Mouse (Mus musculus) Muller cell, postnatal 12 days (primary cell): ENCODE data around the gene Icam1.

Experiments used
- DNase-seq: peaks from one replicate; pipeline ENCODE4 v3.0.0-alpha.2; 2015; ENCODE audit errors: inconsistent ontology term

Icam1 gene

DNA sequence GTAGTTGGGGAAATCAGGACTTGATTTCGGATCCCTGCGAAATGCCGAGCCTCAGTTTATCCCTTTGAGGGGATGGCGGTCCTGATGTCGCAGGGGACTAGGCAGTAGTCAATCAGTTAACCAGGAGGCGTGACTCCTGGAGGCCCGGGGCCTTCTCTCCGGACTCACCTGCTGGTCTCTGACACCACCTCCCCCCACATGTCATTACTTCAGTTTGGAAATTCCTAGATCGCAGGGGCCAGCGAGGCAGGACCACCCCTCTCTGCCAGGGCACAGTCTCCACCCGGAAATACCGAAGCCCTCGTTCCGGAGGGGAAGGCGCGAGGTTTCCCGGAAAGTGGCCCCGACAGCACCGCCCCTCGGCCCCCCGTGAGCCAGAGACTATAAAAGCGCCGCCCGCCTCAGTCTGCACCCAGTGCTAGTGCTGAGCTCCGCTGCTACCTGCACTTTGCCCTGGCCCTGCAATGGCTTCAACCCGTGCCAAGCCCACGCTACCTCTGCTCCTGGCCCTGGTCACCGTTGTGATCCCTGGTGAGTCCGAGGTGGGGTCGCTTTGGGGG lies at the start of gene Icam1:
TSS of gene Icam1 (plus strand) at position 415 of the 560 bp plus-strand sequence.
- DNase-seq: no peak

DNA sequence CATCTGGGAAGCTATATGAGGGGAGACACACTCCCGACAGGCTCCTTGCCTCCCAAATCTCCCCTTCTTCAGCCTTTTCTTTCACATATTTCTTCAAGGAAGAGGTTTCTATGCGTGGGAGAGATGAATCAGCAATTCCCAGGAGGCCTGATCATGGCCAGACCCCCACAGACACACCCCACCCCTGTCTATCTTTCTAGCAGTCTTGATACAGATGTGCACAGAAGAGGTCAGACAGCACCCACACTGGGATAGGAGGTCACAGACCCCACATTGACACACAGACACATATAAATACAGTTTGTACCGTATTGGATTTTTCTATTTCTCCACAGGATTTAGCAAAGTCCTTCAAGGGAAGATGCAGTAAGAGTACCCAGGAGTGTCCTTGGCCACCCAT lies 49.8 kb upstream of the Icam1 start:
- no peak for DNase-seq

DNA sequence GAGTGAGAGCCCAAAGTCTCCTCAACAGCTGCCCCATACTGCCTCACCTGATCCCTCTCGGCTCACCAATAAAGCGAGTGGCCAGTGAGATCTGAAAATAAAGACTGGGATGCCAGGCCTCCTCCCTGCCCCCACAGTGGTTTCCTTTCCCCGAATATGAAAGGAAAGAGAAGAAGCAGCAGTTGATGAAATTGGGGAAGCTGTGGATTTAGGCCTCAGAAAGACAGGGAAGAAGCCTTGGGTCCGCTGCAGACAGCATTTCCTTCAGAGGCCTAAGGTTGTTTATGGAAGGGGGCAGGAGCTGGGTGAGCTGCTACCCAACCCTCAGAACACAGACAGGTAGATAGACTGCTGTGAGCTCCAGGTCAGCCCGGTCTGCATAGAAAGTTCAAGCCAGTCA lies 49.0 kb upstream of the Icam1 start:
- no peak for DNase-seq

DNA sequence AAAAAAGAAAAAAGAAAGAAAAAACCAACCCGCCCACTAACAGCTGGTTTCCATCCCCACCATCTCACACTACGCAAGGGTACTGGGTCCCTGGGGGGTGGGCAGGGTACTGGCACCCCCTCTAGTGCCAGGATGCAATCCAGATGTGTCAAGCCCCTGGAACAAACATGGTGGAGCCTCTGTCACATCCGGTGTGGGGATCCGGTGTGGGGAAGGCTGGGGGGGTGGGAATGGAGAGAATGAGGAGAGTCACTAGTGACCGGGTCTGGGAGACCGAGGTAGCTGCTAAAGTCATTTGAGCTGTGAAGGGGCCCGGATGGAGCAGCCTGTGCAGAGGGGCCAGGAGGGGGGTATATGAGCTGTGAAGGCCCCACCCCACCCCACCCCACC lies 44.0 kb upstream of the Icam1 start:
- no peak for DNase-seq

DNA sequence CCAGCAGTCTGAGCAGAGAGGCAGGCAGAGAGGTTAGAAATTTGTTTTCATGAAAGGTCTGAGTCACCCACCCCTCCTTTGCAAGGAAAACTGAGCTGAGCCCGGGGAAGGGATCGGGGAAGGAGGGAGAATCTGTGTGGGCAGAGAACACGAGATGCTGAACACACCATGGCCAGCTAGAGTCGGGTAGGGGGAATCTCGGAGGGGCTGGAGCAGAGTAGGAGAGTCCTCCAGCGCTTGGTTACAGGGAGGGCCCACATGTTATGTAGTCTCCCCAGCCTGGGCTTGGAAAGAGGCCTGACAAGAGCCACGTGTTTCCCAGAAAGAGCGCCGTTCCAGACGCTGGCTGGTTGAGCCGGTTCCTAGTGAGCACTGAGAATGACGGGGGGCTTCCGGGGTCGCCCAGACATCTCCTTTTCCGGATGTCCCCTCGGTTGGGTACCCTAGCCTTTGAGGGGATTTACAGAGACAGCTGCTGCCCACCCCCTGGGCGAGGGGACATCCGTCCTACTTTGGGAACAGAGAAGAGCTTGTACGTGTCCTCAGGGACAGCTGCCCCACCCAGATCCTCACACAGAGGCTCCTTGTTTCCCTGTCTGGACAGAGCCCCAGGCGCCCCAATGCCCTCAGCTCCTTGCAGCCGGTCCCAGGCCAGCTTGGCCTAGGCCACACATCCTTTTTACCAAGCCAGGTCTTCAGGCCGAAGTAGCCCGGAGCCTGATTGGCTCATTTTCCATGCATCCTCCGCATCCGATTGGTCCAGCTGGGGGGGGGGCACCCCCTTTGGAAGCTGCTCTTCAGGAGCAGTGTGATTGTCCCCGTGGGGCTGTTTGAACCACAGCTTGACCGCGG lies 43.4 kb upstream of the Icam1 start:
- peak; percentile 91 for DNase-seq

DNA sequence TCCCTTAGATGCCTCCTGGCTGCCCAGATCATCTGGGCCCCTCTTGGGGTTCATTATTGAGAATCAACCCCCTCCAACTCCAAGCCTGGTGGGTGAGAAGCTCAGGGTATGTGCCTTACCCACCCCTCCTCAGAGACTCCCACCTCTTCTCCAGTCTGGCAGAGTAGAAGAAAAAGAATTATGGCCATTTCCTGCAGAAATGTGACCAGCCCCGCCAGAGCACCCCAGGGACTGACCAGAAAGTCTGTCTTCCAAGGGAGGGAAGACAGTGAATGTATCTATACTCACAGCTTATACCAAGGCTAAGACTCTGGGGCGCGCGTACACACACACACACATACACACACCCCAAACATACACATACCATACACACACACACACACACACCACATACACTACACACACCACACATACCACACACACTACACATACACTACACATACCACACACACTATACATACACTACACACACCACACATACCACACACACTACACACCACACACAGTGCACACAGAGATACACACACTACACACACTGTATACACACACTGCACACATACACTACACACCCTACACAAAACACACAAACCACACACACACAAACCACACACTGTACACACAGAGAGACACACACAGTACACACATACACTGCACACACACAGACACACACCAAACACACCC lies 42.6 kb upstream of the Icam1 start:
- DNase-seq: no peak

DNA sequence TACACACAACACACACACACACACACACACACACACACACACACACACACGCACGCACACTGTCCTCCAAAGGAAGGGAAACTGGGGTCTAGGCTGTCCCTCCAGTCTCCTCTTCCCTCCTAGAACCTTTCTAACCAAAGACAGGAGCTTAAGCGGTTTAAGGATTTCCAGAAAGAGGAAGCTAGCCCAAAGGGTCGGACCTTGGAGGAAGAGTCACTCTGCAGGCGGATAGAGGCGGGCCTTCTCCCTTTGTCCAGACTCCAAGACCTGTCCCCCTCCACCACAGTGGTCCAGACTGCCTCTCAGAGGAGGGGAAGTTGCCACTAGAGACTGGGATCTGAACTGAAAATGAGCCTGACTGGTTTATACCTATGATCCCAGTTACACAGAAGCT lies 42.1 kb upstream of the Icam1 start:
- peak; percentile 38 for DNase-seq

DNA sequence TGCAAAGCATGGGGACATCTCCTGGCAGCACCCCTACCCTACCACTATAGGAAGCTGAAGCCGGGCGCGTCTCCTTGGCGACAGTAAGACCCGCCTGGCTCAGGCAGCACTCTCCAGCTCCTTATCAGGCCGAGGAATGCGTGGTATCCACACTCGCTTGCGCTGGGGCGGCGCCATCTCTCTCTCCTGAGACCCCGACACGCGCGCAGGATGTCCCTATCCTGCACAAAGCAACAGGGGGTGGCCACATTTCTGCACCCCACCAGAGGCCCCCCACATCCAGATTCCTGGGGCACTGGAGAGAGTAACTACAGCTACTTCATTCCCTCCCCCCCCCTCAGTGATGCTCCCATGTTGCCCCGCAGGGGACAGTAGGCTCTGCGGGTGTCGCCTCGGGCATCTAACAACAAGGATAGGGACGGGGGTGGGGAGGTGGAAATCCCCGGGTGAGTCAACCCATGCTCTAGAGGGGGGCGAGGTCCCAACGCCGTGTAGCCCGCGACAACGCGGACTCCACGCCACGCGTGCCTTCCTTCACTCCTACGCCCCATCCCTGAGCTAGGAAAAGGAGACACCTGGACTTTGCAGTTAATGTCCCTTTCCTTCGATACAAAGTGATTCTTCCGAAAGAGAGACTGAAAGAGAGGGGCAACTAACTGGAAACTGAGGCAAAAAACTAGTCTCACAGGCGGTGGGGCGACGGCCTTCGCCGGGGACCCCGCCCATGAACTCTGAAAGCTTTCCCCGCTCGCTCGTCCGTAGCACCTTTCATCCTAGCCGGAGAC lies 40.2 kb upstream of the Icam1 start:
- peak; percentile 80 for DNase-seq

DNA sequence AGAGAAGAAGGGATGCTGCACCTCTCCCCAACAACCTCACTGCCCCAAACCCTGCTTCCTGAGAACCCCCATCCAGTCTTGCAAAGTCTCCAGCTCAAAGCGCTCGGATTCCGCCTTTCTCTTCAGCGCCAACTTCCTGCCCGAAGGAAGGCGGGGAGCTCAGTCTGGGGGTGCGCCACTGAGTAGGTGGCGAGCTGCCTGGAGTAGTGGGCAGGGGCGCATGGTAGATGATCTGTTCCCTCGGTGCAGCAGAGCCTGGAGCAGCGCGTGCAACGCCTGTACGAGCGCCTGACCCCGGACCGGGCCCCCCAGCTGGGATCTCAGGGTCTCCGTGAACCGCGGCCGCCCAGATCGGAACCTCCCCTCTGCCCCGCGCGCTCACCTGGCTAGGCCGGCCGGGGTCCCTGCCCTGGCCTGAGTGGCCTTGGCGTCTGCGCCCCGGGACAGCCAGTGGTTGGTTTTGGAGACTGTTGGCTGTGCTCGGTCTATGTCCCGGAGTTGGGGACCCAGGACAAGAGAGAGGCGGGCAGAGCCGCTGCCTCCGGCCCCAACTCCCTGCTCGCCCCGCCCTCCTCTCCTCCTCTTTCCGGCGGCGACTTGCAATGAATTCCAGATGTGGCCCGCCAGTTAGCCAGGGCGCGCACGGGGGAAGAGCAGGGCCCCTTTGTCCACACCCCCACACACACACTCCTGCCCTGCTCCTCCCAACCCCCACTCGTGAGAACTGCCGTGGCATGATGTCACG lies 39.4 kb upstream of the Icam1 start, which contains the start of gene S1pr2:
TSS of gene S1pr2 (minus strand) at position 566 of the 745 bp plus-strand sequence.
- DNase-seq: peak; percentile 80

DNA sequence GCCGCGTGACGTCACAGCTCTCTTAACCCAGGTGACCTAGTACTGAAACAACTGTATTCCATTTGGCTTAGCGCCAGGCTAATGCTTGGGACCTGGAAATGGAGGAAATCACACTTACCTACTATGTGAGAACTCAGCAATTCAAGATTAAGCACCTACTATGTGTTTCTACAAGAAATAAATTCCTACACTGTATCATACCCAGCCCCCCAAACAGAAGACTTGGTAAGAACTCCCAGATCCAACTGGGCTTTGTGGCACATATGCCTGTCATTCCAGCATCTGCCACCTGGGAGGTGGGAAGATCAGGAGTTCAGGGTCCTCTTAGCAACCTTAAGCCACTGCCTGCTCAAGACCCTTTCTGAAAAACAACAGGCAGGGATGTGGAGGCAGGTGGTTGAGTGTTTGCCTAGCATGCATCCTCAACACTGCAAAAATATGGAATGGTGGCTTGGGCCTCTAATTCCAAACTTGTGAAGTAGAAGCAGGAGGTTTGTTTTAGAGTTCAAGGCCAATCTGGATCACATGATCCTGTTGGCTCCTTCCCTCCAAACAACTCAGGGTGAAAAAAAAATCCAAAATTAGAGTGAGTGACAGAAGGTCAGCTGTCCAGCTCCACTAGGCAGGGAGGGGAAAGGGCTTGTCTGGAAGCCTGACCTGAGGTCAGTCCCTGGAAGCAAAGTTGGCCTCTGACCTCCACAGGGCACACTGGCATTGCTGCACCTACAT lies 38.7 kb upstream of the Icam1 start:
- DNase-seq: no peak

DNA sequence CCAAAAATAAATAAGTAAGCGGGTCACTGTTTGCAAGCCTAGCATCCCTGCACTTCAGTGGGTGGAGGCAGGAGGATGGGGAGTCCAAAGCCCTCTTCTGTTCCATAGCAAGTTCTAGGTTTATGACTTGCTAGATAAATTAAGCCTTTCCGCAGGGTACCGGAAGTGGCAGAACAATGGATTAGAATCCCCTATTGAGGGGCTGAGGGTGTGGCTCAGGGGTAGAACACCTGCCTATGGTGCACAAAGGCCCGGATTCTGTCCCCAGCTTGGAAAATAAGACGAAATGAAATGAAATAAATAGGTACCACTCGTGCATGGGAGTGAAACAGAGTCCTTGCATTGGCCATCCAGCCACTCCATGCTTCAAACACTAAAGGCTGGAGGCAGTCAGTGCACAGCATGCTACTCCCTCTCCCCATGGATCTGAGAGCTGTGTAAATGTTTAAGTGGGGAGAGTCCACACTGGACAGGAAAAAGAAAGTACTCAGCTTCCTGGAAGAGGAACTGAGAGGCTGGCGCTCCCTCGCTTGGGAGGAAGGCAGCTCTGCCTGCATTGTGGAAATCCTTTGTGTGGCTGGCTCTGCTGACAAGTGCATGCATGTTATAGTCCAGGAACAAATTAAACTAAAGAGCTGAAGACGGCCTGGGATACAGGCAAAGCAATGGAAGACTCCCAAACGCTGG lies 37.2 kb upstream of the Icam1 start:
- DNase-seq: no peak

DNA sequence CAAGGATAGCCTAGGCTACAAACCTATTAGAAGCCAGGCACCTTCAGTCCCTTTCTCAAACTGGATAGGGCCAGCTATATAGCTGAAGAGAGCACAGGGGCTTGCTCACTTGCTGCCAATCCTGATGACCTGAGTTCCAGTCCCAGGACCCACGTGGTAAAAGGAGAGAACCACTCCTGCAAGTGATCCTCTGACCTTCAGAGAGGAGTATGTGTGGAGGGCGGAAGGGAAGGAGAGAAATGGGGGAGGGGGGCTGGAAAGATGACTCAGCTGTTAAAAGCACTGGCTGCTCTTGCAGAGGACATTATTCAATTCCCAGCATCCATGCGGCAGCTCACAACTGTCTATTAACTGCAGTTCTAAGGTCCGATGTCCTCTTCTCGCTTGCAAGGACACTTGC lies 36.6 kb upstream of the Icam1 start:
- DNase-seq: no peak

DNA sequence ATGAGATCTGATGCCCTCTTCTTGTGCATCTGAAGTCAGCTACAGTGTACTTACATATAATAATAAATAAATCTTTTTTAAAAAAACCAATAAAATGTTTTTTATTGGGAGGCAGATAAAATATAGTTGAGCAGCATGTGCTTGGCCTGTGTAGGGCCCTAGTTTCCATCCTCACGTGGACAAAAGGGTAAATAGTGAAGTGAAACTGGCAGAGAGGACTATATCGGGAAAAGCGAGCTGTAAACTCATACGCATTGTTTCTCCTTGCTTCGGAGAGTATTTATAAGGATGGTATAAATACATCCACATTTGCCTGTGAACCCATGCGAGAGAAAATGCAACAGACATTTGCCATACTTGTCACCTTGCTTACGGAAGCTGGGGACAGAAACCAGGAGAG lies 36.0 kb upstream of the Icam1 start:
- DNase-seq: no peak

DNA sequence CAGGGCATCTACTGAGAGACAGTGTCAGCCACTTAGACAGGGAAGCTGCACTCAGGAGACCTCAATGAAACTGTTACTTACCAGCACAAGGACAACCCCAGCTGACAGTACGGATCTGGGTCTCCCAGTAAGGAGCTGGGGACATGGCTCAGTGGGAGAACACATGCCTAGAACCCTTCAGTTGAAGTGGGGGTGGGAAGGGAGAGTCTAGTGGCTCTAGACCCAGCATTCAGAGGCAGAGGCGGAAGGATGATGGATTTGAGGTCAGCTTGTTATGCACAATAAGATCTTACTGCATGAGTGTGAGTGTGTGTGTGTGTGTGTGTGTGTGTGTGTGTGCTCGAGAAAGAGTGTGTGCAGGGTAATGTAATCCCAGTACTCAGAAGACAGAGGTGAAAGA lies 33.6 kb upstream of the Icam1 start:
- no peak for DNase-seq

DNA sequence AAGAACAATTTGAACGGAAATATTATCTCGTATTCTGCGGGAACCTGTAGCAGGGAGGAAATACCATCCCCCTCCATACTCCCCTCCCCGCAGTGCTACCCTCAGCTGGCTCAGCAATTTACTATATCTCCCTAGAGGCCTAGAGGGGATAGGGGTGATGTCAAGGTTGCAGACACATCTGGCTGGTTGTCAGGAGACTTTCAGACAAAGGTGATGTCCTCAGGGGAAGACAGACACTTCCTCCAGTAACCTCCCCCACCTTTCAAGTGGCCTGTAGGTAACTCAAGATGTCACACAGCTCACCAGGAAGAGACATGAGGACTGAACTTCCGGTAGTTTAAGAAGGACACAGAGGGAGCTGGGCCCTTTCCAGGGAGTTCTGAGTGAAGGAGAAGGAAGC lies 32.6 kb upstream of the Icam1 start:
- no peak for DNase-seq

DNA sequence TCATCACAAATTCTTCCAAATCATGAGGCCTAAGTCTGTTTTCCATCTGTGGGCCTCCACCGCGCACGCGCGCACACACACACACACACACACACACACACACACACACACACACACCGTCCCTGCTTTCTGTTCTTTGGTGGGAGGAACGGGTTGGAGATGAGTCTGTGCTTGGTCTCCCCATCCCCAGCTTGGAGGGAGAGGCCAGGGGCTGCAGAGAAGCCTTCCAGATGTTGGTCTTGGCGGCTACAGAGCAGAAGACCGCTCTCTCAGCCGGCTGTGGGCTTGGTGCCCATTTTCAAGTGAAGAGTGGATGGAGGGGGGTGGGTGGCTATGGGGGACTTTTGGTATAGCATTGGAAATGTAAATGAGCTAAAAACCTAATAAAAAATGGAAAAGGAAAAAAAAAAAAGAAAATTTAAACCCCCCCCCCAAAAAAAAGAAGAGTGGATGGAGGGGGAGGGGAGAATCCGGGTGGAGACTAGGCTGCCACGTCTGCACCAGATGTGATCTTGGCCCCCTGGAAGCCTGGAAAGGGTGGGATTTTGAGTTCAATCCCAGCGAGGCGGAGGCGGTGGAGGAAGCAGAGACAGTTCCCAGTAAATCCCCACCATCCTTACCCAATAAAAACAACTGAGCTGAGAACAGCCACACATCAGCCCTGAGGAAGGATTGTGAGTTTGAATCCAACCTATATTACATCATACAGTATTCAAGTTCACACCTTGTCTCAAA lies 28.7 kb upstream of the Icam1 start:
- no peak for DNase-seq

DNA sequence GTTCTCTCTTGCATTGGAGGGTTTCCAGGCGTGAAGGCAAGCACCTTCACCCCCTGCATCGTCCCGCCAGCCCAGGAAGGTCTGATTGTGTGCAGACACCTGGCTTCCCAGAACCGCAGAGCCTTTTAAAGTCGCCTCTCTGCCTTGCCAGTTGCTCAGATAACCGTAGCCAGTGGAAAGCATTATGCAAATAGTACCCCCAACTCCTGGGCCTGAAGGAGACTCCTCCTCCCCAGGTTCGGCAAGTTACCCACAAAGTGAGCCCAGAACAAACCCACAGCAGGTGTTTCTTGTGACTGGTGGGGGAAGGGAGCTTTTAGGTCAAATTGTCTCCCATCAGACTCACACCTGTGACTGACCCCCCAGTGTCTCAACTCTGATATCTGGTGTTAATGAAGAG lies 27.8 kb upstream of the Icam1 start:
- DNase-seq: no peak

DNA sequence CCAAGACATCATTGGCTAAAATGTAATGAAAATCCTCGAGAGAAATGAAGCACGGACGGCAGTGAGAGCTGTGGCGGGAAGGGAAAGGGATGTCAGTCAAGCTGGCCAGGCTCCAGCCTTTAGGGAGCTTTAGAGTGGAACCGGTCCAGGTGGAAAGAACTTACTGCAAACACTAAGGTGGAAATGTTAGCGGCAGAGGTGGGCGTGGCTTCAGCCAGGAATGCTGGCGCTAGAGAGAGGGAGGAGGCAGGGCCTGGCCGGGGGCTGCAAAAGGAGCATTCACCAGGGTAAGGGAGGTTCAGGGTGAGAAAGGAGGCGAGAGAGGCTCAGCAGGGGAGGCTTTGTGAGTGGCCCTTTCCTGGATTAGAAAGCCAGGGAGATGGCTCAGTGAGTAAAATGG lies 24.9 kb upstream of the Icam1 start:
- no peak for DNase-seq

DNA sequence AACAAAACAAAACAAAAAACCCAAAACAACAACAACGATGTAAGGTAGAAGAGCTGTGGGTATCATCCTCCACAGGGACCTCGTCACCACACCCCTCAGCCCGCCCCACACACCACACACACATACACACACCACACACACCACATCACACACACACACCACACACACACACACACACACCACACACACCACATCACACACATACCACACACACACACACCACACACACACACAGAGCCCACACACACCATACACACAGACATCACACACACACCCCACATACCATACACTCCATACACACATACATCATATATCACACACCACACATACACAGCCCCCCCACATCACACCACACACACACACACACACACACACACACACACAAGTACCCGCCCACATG lies 24.2 kb upstream of the Icam1 start:
- DNase-seq: no peak
